Mouse (Mus musculus): Measurements from ENCODE around the gene Txn1.
A peak's percentile ranks its signal among the peaks of the same experiment; 100 is the strongest.

Gene Txn1

GRCm38 (mm10) chr4:57937292-57937691 lies 18.9 kb downstream of the Txn1 start:
- no peak for DNase-seq

DNA sequence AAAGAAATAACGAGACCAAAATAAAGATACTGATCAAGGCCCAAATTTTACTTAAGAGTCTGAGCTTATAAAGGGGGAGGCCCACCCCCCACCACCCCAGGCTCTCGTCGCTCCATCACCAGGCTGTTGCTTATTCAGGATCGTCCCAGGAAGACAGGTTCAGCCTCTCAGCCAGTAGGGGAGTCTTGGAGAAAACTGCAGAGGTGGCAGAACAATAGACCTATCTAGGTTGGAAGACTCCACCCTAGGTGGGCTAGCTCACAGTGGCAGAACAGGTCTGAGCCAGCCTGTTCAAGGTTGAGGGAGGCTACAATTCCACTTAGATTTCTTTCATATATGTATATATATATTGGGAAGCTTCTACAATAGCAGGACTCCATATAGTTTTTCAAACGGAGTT lies 22.0 kb downstream of the Txn1 start:
- DNase-seq: no peak

GRCm38 (mm10) chr4:57930559-57931170 lies 25.5 kb downstream of the Txn1 start:
- DNase-seq: no peak

GRCm38 (mm10) chr4:57927464-57928205 lies 28.6 kb downstream of the Txn1 start:
- DNase-seq: peak; percentile 30

DNA sequence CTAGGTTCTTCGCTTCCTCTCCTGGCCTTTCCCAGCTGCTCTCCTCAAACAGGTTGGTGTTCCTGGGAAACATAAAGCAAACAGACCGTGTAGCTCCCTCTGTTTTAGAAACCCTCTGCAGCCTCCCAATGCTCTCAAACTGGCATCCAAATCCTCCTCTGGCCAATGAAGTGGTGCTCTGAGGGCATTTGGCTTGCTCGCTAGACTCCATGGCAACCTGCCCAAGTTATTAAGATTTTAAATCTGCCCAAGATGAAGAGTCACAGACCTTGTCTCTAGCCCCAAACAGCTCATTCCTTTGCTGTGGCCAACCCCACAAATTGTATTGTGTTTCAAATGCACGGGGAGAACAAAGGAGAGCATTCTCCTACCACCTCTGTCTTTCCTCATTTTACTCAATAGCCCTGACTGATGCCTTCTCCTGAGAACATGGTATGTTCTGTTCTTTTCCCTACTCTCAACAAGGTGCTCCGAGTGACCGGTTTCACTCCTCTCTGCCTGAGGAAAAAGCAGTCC lies 31.6 kb downstream of the Txn1 start:
- DNase-seq: no peak

DNA sequence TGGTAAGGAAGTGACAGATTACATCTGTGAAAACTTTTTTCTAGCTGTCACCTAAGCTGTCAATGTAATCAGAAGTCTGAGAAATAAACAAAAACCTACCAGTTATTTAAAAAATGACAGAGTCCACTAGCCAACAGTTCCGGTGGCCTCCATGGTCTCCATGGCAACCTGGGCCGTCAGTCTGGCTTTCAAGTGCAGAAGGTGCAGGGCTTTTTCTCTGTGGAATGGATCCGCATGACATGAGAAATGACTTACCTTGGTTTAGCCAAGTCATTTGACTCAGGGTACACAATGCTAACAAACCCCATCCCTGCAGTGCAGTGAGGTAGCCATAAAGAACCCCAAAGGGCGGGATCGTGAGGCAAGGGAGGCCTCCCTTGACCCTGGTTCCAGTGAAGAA lies 34.0 kb downstream of the Txn1 start:
- no peak for DNase-seq

DNA sequence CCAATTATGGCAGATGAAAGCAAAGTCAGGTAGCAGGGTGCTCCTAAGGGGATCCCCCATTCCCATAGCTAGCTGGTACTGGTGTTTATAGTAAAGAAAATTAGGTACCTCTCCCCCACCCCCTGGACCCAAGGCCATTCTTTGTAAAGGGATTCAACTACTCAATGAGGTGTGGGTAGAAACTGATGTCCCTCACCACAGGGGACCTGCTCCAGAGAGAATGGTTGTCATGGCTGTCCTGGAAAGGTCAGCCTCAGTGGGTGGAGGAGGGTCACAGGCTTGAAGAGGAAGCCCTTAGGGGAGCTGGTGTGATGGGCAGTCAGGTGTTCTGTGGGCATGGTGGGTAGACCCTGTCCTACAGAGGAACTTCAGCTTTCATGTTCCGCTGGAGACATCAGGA lies 35.7 kb downstream of the Txn1 start:
- DNase-seq: no peak

- DNase-seq: no peak
Observed at GRCm38 (mm10) chr4:57919494-57920423, 36.5 kb downstream of the Txn1 start.

DNA sequence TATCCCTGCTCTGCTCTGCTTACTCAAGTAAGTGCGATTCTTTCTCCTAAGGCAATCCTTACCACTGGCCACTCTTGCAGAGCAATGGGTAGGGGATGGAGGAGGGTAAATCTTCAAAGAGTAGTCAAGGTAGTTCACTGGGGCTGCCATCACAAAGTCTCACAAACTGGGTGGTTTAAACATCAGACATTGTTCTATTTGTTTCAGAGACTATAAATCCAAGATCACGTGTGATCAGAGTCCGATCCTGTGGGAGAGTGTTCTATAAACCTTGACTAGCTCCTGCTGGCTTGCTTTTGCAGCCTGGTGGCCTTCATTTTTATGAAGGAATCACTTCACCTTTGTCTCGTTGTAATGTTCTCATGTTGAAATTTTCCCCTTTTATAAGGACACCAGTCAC lies 39.5 kb downstream of the Txn1 start:
- DNase-seq: no peak

- DNase-seq: peak; percentile 80
Observed at GRCm38 (mm10) chr4:57916201-57916661, 40.0 kb downstream of the Txn1 start, which contains the start of gene D630039A03Rik. D630039A03Rik (minus strand) TSS chr4:57916297.

- DNase-seq: peak; percentile 59
Observed at GRCm38 (mm10) chr4:57915216-57915965, 40.8 kb downstream of the Txn1 start.

DNA sequence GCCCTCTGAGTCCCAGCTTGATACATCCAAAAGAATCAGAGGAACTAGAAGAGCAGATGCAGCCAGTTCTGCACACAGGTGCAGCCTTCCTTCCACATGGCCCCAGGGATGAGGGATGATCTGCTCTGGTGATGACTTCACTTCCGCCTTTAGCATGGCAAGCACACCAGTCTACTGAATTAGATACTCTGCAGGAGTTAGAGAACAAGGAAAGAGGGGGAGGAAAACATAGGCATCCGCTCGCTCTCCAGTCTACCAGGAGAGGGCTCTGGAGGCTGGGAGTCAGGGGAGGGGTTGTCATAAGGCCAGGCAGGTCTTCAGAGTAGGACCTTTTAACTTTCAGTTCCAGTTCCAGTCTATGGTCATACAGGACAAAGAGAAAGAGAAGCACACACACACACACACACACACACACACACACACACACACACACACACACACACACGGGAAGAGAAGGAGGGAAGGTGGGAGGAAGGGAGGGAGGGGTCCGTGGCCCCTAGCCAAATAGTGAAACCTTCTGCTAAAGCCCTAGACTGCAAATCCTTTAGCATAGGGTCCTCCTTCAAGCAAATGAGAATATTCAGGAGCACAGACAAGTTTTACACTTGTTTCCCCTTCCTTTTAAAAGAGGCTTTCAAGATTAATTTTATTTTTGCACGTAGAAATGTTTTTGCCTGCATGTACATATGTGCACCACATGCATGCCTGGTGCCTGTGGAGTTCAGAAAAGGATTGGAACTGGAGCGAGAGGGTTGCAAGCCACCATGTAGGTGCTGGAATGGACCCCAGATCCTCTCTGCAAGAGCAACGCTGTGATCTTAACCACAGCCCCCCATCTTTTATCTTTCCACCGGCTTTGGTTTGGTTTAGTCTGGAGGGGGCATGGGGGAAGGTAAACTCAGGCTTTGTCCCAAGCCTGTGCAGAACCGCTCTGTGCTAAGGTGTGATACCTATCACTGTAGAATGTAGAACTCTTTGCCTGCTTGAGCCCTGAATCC lies 41.7 kb downstream of the Txn1 start:
- peak; percentile 26 for DNase-seq

DNA sequence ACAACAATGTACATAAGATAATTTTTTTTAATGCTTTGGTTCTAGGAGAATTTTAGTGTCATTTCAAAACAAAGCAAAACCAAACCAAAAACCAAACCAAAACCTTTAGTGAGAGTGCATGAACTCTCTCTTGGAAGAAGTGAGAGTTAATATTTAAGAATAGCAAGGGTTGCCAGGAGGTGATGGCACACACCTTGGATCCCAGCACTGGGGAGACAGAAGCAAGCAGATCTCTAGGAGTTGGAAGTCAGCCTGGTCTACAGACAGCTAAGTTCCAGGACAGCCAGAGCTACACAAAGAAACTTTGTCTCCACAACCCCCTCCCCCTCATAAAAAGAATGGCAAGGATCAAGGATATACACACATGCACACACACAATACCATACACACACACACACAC lies 43.2 kb downstream of the Txn1 start:
- no peak for DNase-seq

GRCm38 (mm10) chr4:57908860-57909259 lies 47.4 kb downstream of the Txn1 start:
- no peak for DNase-seq

- no peak for DNase-seq
Observed at GRCm38 (mm10) chr4:57906708-57907107, 49.5 kb downstream of the Txn1 start.

- DNase-seq: peak; percentile 60
Observed at GRCm38 (mm10) chr4:57904638-57905037, 51.6 kb downstream of the Txn1 start.

DNA sequence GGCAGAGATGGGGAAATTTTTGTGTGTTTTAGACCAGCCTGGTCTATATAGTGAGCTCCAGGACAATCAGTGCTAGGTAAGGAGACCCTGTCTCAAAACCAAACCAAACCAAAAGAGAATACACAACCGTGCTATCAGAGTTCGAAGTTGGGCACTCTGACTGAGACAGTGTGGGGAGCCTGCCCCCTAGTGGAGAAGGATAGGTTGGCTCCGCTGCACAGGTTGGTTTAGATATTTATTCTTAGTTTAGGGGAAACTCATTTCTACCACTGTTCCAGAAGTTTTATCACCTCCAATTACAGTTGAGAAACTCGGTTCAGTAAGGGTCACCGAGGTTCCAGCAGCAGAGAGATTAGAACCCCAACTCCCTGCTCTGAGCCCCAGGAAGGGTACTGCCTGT lies 52.0 kb downstream of the Txn1 start:
- peak; percentile 85 for DNase-seq

GRCm38 (mm10) chr4:57902619-57903018 lies 53.6 kb downstream of the Txn1 start:
- no peak for DNase-seq

GRCm38 (mm10) chr4:57901210-57901609 lies 55.0 kb downstream of the Txn1 start:
- DNase-seq: peak; percentile 76

DNA sequence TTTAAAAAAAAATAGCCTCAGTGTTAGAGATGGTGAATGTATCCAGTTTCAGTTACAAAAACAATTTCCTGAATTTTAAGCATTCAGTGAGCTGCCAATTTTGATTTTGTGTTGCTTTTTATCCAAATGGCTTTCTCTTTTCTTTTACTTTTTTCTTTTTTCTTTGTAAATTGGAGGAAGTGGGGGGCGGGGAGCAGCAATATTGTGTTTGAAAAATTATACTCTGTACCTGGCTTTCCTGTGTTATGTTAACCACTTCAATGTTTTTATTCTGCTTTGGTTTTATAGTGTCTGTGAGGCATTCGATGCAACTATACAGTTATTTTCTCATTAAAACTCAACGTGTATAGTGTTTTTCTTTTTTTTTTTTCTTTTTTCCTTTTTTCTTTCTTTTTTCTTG lies 59.6 kb downstream of the Txn1 start:
- no peak for DNase-seq

- no peak for DNase-seq
Observed at GRCm38 (mm10) chr4:57895902-57896301, 60.3 kb downstream of the Txn1 start.
